ENCODE assay signal across 8 mouse cellular contexts in genomic region chr11:62576530-62577152, GRCm38 (mm10). TPM values are rescaled to one million over a fixed set of nuclear protein-coding genes. Genes with fewer than 3 reads are reported as not detected.
DNase-seq lines count a peak whose midpoint lies in the region; ATAC-seq lines count a peak whose summit lies in the region.

No protein-coding gene starts in this region.

- H3K4me2 ChIP-seq in forebrain, embryonic 13.5 days: peak overlapping the region; percentile 96
- peak overlapping the region; percentile 76 for H3K4me2 ChIP-seq in hindbrain, embryonic 14.5 days (replicated peaks)
- H3K4me2 ChIP-seq in liver, embryonic 16.5 days (ENCODE audit: low read depth, low read length): peak overlapping the region; percentile 96

- peak overlapping the region; percentile 55 for H3K4me3 ChIP-seq in forebrain, embryonic 13.5 days
- peak overlapping the region; percentile 41 for H3K4me3 ChIP-seq in hindbrain, embryonic 14.5 days (replicated peaks; ENCODE audit: low read length)
- H3K4me3 ChIP-seq in liver, embryonic 16.5 days (ENCODE audit: low read depth, low read length): peak overlapping the region; percentile 67

- peak; percentile 18 for DNase-seq in urinary bladder, postnatal 14 days (ENCODE audit: low spot score)
- no peak for DNase-seq in urinary bladder, postnatal 25 days (ENCODE audit: low spot score)
- DNase-seq in hindbrain, embryonic 14.5 days (ENCODE audit: low spot score): no peak
- peak; percentile 80 to 83 for DNase-seq in natural killer cell, adult 2 months (ENCODE audit: low spot score in 2 of 2)
- DNase-seq in thymus, postnatal 4 days: peak; percentile 82
- no peak for DNase-seq in embryo, embryonic 9.5 days (ENCODE audit: extremely low spot score)

- H3K36me3 ChIP-seq in forebrain, embryonic 13.5 days (ENCODE audit: poor library complexity, severe bottlenecking): no peaks in the 10 kb centered on the region
- peaks cover 16% of the 10 kb centered on the region; the same call in 1 of the 2 replicates for H3K36me3 ChIP-seq in hindbrain, embryonic 14.5 days (replicated peaks; ENCODE audit: control insufficient read depth, insufficient read depth)
- no peaks in the 10 kb centered on the region for H3K36me3 ChIP-seq in liver, embryonic 16.5 days (ENCODE audit: control insufficient read depth, insufficient read depth)

- H3K9ac ChIP-seq in forebrain, embryonic 13.5 days: peak overlapping the region; percentile 73; the same call in 1 of the 2 replicates
- H3K9ac ChIP-seq in hindbrain, embryonic 14.5 days: peak overlapping the region; percentile 63
- H3K9ac ChIP-seq in liver, embryonic 16.5 days (ENCODE audit: low read depth, low read length): peak overlapping the region; percentile 63

- H3K9me3 ChIP-seq in forebrain, embryonic 13.5 days (replicated peaks): no peaks in the 10 kb centered on the region
- no peaks in the 10 kb centered on the region for H3K9me3 ChIP-seq in hindbrain, embryonic 14.5 days (ENCODE audit: control insufficient read depth, low read length)
- H3K9me3 ChIP-seq in liver, embryonic 16.5 days (replicated peaks; ENCODE audit: control insufficient read depth, low read length): no peaks in the 10 kb centered on the region

- no peak for ATAC-seq in forebrain, embryonic 13.5 days
- no peak for ATAC-seq in hindbrain, embryonic 14.5 days (ENCODE audit: low FRiP score)
- ATAC-seq in liver, embryonic 16.5 days (ENCODE audit: low read depth): peak; percentile 57

- H3K27ac ChIP-seq in forebrain, embryonic 13.5 days: no peak overlapping the region
- peak overlapping the region; percentile 75; the same call in 1 of the 2 replicates for H3K27ac ChIP-seq in hindbrain, embryonic 14.5 days
- peak overlapping the region; percentile 61 for H3K27ac ChIP-seq in liver, embryonic 16.5 days (ENCODE audit: low read length)

- peaks cover 9% of the 10 kb centered on the region; the same call in 1 of the 2 replicates for H3K4me1 ChIP-seq in forebrain, embryonic 13.5 days
- H3K4me1 ChIP-seq in hindbrain, embryonic 14.5 days (replicated peaks; ENCODE audit: control insufficient read depth, insufficient read depth, low read length): no peaks in the 10 kb centered on the region; the same call in none of the 2 replicates
- peaks cover 23% of the 10 kb centered on the region for H3K4me1 ChIP-seq in liver, embryonic 16.5 days (ENCODE audit: control insufficient read depth, low read depth, low read length)

- H3K27me3 ChIP-seq in forebrain, embryonic 13.5 days: peaks cover 4% of the 10 kb centered on the region
- no peaks in the 10 kb centered on the region for H3K27me3 ChIP-seq in hindbrain, embryonic 14.5 days (ENCODE audit: control insufficient read depth, insufficient read depth, low read length)
- no peaks in the 10 kb centered on the region for H3K27me3 ChIP-seq in liver, embryonic 16.5 days (ENCODE audit: control insufficient read depth, insufficient read depth, low read depth, low read length)

- WGBS in forebrain, embryonic 13.5 days: 72% methylated on average over 16 of the region's 16 CpGs
- WGBS in hindbrain, embryonic 14.5 days: 66% methylated on average over 16 of the region's 16 CpGs
- 12% methylated on average over 16 of the region's 16 CpGs for WGBS in liver, embryonic 16.5 days (ENCODE audit: insufficient replicate concordance)

RNA-seq across cellular contexts. Expression of gene Trpv2, which starts 2.4 kb away (rescaled TPM):
- polyA plus RNA-seq in forebrain, embryonic 13.5 days (2015; fragmentation: Nextera tagmentation; extraction: Ambion mirVana): 8.2 and 9.1 TPM in 2 replicates
- 22.6 and 28.2 TPM in 2 replicates for polyA plus RNA-seq in hindbrain, embryonic 14.5 days (2014; fragmentation: Nextera tagmentation; extraction: Ambion mirVana)
- polyA plus RNA-seq in liver, embryonic 16.5 days (2015; fragmentation: Nextera tagmentation; extraction: Ambion mirVana): 5.0 and 5.7 TPM in 2 replicates

RNA-seq across cellular contexts. Expression of gene Ubb, which starts 25.7 kb away (rescaled TPM):
- 4,545 and 4,559 TPM in 2 replicates for polyA plus RNA-seq in forebrain, embryonic 13.5 days (2015; fragmentation: Nextera tagmentation; extraction: Ambion mirVana)
- 4,396 and 4,426 TPM in 2 replicates for polyA plus RNA-seq in hindbrain, embryonic 14.5 days (2014; fragmentation: Nextera tagmentation; extraction: Ambion mirVana)
- 1,628 and 1,645 TPM in 2 replicates for polyA plus RNA-seq in liver, embryonic 16.5 days (2015; fragmentation: Nextera tagmentation; extraction: Ambion mirVana)

RNA-seq across cellular contexts. Expression of gene Cenpv, which starts 37.6 kb away (rescaled TPM):
- polyA plus RNA-seq in forebrain, embryonic 13.5 days (2015; fragmentation: Nextera tagmentation; extraction: Ambion mirVana): 74.4 and 78.7 TPM in 2 replicates
- 63.8 and 64.8 TPM in 2 replicates for polyA plus RNA-seq in hindbrain, embryonic 14.5 days (2014; fragmentation: Nextera tagmentation; extraction: Ambion mirVana)
- polyA plus RNA-seq in liver, embryonic 16.5 days (2015; fragmentation: Nextera tagmentation; extraction: Ambion mirVana): 4.5 and 7.2 TPM in 2 replicates

Comparison
In these comparisons a context has a peak if more than half of its experiments do, and no peak if none do; other contexts are left out.
1. DNase-seq: peak in urinary bladder, postnatal 14 days (single experiment), natural killer cell, adult 2 months (2 of 2) and thymus, postnatal 4 days (single experiment); none in urinary bladder, postnatal 25 days (single experiment), hindbrain, embryonic 14.5 days (single experiment) and embryo, embryonic 9.5 days (single experiment).
2. Peak in every context shown above with its lines, with median percentiles within 50 percentile points of each other: H3K4me2 ChIP-seq, H3K4me3 ChIP-seq and H3K9ac ChIP-seq.